Mouse (Mus musculus) heart, postnatal 10 days (tissue): ENCODE measurements around the gene Cacna2d1. TPM values are rescaled to one million over a fixed set of nuclear protein-coding genes. Genes with fewer than 3 reads are reported as not detected.
A peak's percentile ranks its signal among the peaks of the same experiment; 100 is the strongest.

Source experiments
- DNase-seq, 2 experiments: peaks; one replicate each; pipeline ENCODE4 v3.0.0; 2021
- intact Hi-C: fragments of 180-260 bp; cut with DNase I; formaldehyde crosslinking; loops from one replicate; pipeline ENCODE4 v1.15.1; 2025
- total RNA-seq, 2 experiments: library from RNA; stranded (reverse); gene quantifications; 2 replicates each; pipeline ENCODE4 v1.2.3; 2021

Gene Cacna2d1
- total RNA-seq: 10 to 100 TPM; 67.1 to 70.1 TPM

- DNase-seq: peak; percentile 73 to 79
- intact Hi-C loops: loop anchor here (2.0 to 10.0 kb wide), 4 partner anchors 32 to 180 kb away; no protein-coding TSS in a partner anchor
These were observed at the start of gene Cacna2d1 for GRCm38 (mm10) chr5:15934376-15935233. Gene Cacna2d1, plus strand, starts transcription at chr5:15934691.

DNA sequence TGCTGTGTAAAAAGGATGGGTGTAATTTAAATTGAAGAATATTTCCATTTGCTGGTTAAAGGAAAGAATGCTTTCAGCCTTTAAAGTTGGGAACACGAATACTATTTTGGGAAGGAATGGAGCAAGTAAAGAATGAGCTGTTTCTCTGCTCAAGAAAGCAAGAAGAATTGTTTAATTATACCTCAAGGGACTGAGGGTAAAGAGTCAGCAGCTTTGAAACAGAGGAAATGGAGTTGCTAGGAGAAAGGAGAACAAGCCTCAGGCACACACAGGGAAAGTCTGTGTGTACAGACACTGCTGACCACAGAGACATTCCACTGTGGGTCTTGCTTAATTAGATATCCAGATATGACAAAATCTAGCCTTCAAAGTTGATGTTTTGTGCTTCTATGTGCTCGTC, 39.4 kb upstream of the Cacna2d1 start:
- intact Hi-C loops: no loop called here
- no peak for DNase-seq

GRCm38 (mm10) chr5:15896706-15897105, 37.8 kb upstream of the Cacna2d1 start:
- DNase-seq: no peak
- intact Hi-C loops: no loop called here

GRCm38 (mm10) chr5:15906446-15906845, 28.0 kb upstream of the Cacna2d1 start:
- DNase-seq: no peak
- intact Hi-C loops: no loop called here

DNA sequence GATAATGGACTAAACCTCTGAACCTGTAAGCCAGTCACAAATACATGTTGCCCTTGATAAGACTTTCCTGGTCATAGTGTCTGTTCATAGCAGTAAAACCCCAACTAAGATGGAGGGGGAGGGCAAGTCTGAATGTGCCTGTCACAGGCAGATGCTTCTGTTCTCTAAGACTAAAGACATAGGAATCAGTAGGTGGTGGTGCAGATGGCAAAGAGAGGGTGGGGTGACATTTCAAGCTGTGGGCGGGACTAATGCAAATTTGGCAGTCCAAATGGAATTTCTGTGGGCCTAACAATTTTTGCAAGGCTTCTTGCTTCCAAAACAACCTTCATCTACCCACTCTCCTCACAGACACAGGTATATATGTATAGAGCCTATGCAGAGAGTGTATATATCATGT, 19.6 kb upstream of the Cacna2d1 start:
- no peak for DNase-seq
- intact Hi-C loops: no loop called here

- DNase-seq: no peak
- intact Hi-C loops: no loop called here
These were observed 6.0 kb upstream of the Cacna2d1 start for GRCm38 (mm10) chr5:15928506-15928905.

- DNase-seq: no peak
These were observed 1.5 kb upstream of the Cacna2d1 start for GRCm38 (mm10) chr5:15933017-15933416.

GRCm38 (mm10) chr5:15933581-15934375, 713 bp upstream of the Cacna2d1 start:
- intact Hi-C loops: loop anchor here (2.0 to 10.0 kb wide), 3 partner anchors 33 to 181 kb away; no protein-coding TSS in a partner anchor
- peak; percentile 4 to 6 for DNase-seq

More at GRCm38 (mm10) chr5:15933017-15933416, 1.5 kb upstream of the Cacna2d1 start:
- intact Hi-C loops: loop anchor here (10.0 kb wide), 2 partner anchors 122 to 182 kb away; no protein-coding TSS in a partner anchor

GRCm38 (mm10) chr5:15935234-15935728, 790 bp downstream of the Cacna2d1 start:
- peak; percentile 45 to 53 for DNase-seq
- intact Hi-C loops: loop anchor here (2.0 to 10.0 kb wide), 4 partner anchors 32 to 180 kb away; no protein-coding TSS in a partner anchor

GRCm38 (mm10) chr5:15935831-15936710, 1.6 kb downstream of the Cacna2d1 start:
- intact Hi-C loops: loop anchor here (2.0 to 10.0 kb wide), 4 partner anchors 31 to 179 kb away; no protein-coding TSS in a partner anchor
- peak; percentile 17 to 24 for DNase-seq

- intact Hi-C loops: no loop called here
- no peak for DNase-seq
These were observed 6.8 kb downstream of the Cacna2d1 start for GRCm38 (mm10) chr5:15941191-15941725.

DNA sequence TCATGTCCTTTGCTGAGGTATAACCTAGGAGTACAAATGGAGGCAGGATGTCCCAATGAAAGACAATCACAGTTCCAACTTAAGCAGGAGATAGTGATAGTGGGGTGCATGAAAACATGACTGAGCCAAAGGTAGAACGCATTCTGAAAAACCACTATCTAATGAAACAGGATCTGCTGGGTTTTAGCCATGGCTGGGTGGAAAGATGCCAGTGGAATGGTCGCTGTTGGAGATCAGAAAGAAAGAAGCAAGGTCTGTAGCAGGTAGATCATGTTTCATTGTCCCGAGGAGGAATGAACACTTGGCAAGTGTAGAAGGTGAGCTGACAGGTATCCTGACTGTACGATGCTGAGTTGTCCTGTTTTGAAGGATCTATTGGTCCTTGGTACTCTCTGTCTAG, 7.6 kb downstream of the Cacna2d1 start:
- DNase-seq: no peak
- intact Hi-C loops: no loop called here

- intact Hi-C loops: no loop called here
- no peak for DNase-seq
These were observed 14.0 kb downstream of the Cacna2d1 start for GRCm38 (mm10) chr5:15948290-15949037.

DNA sequence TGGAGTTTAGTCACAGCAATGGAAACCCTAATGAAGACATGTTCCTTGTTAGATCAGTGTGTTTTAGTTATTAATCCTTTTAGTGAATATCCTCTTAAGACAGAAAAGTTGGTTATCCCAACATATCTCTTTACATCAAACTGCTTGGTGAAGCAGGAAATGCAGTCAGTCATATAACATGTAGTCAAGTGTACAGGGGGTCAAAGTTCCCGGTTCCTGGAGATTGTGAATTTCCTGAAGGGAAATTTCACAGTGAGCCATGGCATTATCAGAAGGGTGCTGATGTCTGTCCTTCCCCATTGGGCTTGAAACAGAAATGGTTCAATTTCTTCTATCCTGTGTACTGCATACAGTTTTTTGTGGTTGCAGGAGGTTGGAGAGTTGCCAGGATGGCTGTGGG, 25.3 kb downstream of the Cacna2d1 start:
- intact Hi-C loops: no loop called here
- no peak for DNase-seq

DNA sequence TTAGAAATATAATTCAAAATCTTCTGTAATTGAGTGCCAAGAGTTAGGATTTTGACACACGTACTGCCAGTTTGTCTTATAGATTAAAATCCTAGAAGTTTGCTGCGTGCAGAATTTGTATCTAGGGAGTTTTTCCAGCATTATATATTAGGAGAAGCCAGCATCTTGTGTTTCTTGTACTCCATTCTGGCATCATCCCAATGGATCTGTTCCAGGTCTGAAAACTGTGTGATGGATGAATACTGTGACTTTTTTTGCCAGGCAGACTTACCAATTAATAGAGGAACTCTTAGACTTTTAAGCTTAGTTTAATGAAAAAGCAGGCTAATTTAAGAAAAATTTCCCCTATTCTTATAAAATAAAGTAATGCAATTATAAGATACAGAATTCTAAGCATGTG, 27.4 kb downstream of the Cacna2d1 start:
- intact Hi-C loops: no loop called here
- DNase-seq: peak; percentile 45 to 49

DNA sequence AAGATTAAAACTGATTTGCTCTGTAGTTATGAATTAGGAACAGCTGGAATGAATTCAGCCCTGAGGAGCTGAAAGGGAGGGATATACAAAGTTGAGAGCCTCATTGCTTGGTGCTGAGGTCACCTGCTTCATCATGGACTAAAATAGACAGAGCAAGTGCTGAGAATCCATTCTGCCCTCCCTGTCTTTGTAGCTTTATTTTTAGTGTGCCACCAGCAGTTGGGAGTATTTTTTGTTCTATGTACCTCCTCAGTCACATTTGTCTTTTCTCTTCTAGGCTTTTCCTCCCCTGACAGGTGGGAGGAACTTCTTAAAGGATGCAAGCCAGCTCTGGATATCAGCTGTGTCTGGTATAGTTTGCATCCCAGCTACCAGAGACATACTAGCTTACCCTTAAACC, 32.4 kb downstream of the Cacna2d1 start:
- intact Hi-C loops: loop anchor here (2.0 kb wide), 1 partner anchor 32 kb away; the partner anchor contains the start of gene Cacna2d1
- DNase-seq: peak; percentile 56 to 58

GRCm38 (mm10) chr5:15971821-15972220, 37.3 kb downstream of the Cacna2d1 start:
- no peak for DNase-seq
- intact Hi-C loops: loop anchor here (10.0 kb wide), 1 partner anchor 63 kb away; no protein-coding TSS in a partner anchor

- DNase-seq: no peak
- intact Hi-C loops: loop anchor here (10.0 kb wide), 1 partner anchor 62 kb away; no protein-coding TSS in a partner anchor
These were observed 37.9 kb downstream of the Cacna2d1 start for GRCm38 (mm10) chr5:15972351-15972750.

GRCm38 (mm10) chr5:15974652-15975051, 40.2 kb downstream of the Cacna2d1 start:
- DNase-seq: no peak
- intact Hi-C loops: loop anchor here (10.0 kb wide), 1 partner anchor 60 kb away; no protein-coding TSS in a partner anchor
